Mouse (Mus musculus) hindbrain, embryonic 10.5 days (tissue): ENCODE results near the gene Cyb5r4. TPM values are rescaled to one million over a fixed set of nuclear protein-coding genes. Genes with fewer than 3 reads are reported as not detected.
"Not testable (repeated sequence)": the region's sequence is repeated elsewhere in the genome, so short reads cannot be mapped to it uniquely, and the experiment has no call there.

ENCODE experiments used
- DNase-seq: peaks from one replicate; pipeline ENCODE4 v3.0.0-alpha.2; 2017; ENCODE audit warnings: low spot score
- H3K27ac ChIP-seq: fragments of 300-500 bp; sonication (generic); 2 replicates; pipeline ENCODE4 v1.5.1; 2016; ENCODE audit warnings: mild to moderate bottlenecking, moderate library complexity
- H3K27me3 ChIP-seq: fragments of 300-500 bp; sonication (generic); 2 replicates; pipeline ENCODE4 v1.6.1; 2016; ENCODE audit warnings: mild to moderate bottlenecking; ENCODE audit not compliant: poor library complexity, insufficient read depth, severe bottlenecking
- H3K36me3 ChIP-seq: fragments of 300-500 bp; sonication (generic); 2 replicates; pipeline ENCODE4 v1.6.1; 2016; ENCODE audit warnings: mild to moderate bottlenecking, moderate library complexity
- H3K4me1 ChIP-seq: fragments of 300-500 bp; sonication (generic); replicated peaks from 2 replicates; pipeline ENCODE4 v1.6.1; 2016; ENCODE audit warnings: mild to moderate bottlenecking
- H3K4me3 ChIP-seq: fragments of 300-500 bp; sonication (generic); 2 replicates; pipeline ENCODE4 v1.5.1; 2016; ENCODE audit warnings: mild to moderate bottlenecking, moderate library complexity
- H3K9me3 ChIP-seq: fragments of 300-500 bp; sonication (generic); 2 replicates; pipeline ENCODE4 v1.6.1; 2016; ENCODE audit warnings: mild to moderate bottlenecking, moderate library complexity
- WGBS: fragments of 180-500 bp; shearing (Covaris S2); methylation state at CpG from one replicate; pipeline ENCODE4 v1.1.7; 2016; 5-methylcytosine and 5-hydroxymethylcytosine counted together
- polyA plus RNA-seq: library from polyadenylated mRNA; unstranded; fragments of >200 nt; fragmentation: Nextera tagmentation; extraction: Ambion mirVana; gene quantifications from 2 replicates; pipeline ENCODE4 v1.2.1, GENCODE M21; 2016

Cyb5r4 gene
- polyA plus RNA-seq, 1 experiment from 2014 or later, result 94.1 TPM

- Histone ChIP-seq H3K9me3 (no peaks in the 10 kb centered on the region), H3K36me3 (peaks cover 33% of the 10 kb centered on the region), H3K27me3 (no peaks in the 10 kb centered on the region), H3K27ac (no peak overlapping the region), H3K4me3 (no peak overlapping the region), H3K4me1 (no peaks in the 10 kb centered on the region)
- WGBS, result 86% methylated on average over 4 of the region's 4 CpGs
- DNase-seq, result no peak
Observed at GRCm38 (mm10) chr9:87049425-87049824, 27.6 kb downstream of the Cyb5r4 start.

GRCm38 (mm10) chr9:87055547-87056235, 33.9 kb downstream of the Cyb5r4 start:
- Histone ChIP-seq H3K4me3 (no peak overlapping the region), H3K4me1 (no peaks in the 10 kb centered on the region), H3K36me3 (peaks cover 52% of the 10 kb centered on the region), H3K27me3 (no peaks in the 10 kb centered on the region), H3K9me3 (no peaks in the 10 kb centered on the region), H3K27ac (no peak overlapping the region)
- 93% methylated on average over 11 of the region's 11 CpGs for WGBS
- no peak for DNase-seq

GRCm38 (mm10) chr9:87062337-87062736, 40.5 kb downstream of the Cyb5r4 start:
- peaks cover 69% of the 10 kb centered on the region for H3K36me3 ChIP-seq
- H3K27me3 ChIP-seq, result no peaks in the 10 kb centered on the region

GRCm38 (mm10) chr9:87068160-87068559, 46.3 kb downstream of the Cyb5r4 start:
- H3K36me3 ChIP-seq, result peaks cover 60% of the 10 kb centered on the region
- H3K27me3 ChIP-seq, result no peaks in the 10 kb centered on the region
- no peak overlapping the region for H3K4me3 ChIP-seq
- H3K4me1 ChIP-seq, result no peaks in the 10 kb centered on the region
- no peak for DNase-seq
- 90% methylated on average over 1 of the region's 1 CpGs for WGBS
- H3K27ac ChIP-seq, result no peak overlapping the region
- H3K9me3 ChIP-seq, result peaks cover 8% of the 10 kb centered on the region

More at GRCm38 (mm10) chr9:87062337-87062736, 40.5 kb downstream of the Cyb5r4 start:
- 80% methylated on average over 5 of the region's 5 CpGs for WGBS
- no peaks in the 10 kb centered on the region for H3K4me1 ChIP-seq
- H3K27ac ChIP-seq, result no peak overlapping the region
- H3K9me3 ChIP-seq, result no peaks in the 10 kb centered on the region
- H3K4me3 ChIP-seq, result no peak overlapping the region
- no peak for DNase-seq

- not testable (repeated sequence) for H3K4me1 ChIP-seq, H3K27me3 ChIP-seq, H3K9me3 ChIP-seq, DNase-seq, H3K27ac ChIP-seq, H3K4me3 ChIP-seq
- 89% methylated on average over 3 of the region's 3 CpGs for WGBS
- H3K36me3 ChIP-seq, result peaks cover 31% of the 10 kb centered on the region
Observed at GRCm38 (mm10) chr9:87071566-87071965, 49.8 kb downstream of the Cyb5r4 start.

- no peak for DNase-seq
- WGBS, result 57% methylated on average over 2 of the region's 2 CpGs
- no peaks in the 10 kb centered on the region for H3K4me1 ChIP-seq
- H3K27ac ChIP-seq, result no peak overlapping the region
- H3K27me3 ChIP-seq, result no peaks in the 10 kb centered on the region
- no peaks in the 10 kb centered on the region for H3K9me3 ChIP-seq
- H3K36me3 ChIP-seq, result no peaks in the 10 kb centered on the region; the same call in 1 of the 2 replicates
- no peak overlapping the region for H3K4me3 ChIP-seq
Observed at GRCm38 (mm10) chr9:87077919-87078318, 56.1 kb downstream of the Cyb5r4 start.

GRCm38 (mm10) chr9:87079511-87079910, 57.7 kb downstream of the Cyb5r4 start:
- Histone ChIP-seq H3K27me3 (no peaks in the 10 kb centered on the region), H3K36me3 (no peaks in the 10 kb centered on the region; the same call in 1 of the 2 replicates), H3K4me1 (no peaks in the 10 kb centered on the region), H3K9me3 (no peaks in the 10 kb centered on the region), H3K4me3 (no peak overlapping the region), H3K27ac (no peak overlapping the region)
- WGBS, result 56% methylated on average over 2 of the region's 2 CpGs
- no peak for DNase-seq

- 86% methylated on average over 4 of the region's 4 CpGs for WGBS
- Histone ChIP-seq H3K27me3 (no peaks in the 10 kb centered on the region), H3K27ac (no peak overlapping the region), H3K9me3 (no peaks in the 10 kb centered on the region), H3K4me1 (0 out of 2 replicates have a peak, but pooled peaks cover 6% of the 10 kb centered on the region), H3K36me3 (no peaks in the 10 kb centered on the region), H3K4me3 (no peak overlapping the region)
- no peak for DNase-seq
Observed at GRCm38 (mm10) chr9:87086991-87087390, 65.2 kb downstream of the Cyb5r4 start.

GRCm38 (mm10) chr9:87097989-87098388, 76.2 kb downstream of the Cyb5r4 start:
- DNase-seq, result no peak
- Histone ChIP-seq H3K27me3 (no peaks in the 10 kb centered on the region), H3K4me1 (no peaks in the 10 kb centered on the region), H3K4me3 (no peak overlapping the region), H3K36me3 (no peaks in the 10 kb centered on the region), H3K9me3 (no peaks in the 10 kb centered on the region), H3K27ac (no peak overlapping the region)
- 66% methylated on average over 2 of the region's 2 CpGs for WGBS

GRCm38 (mm10) chr9:87115019-87115418, 93.2 kb downstream of the Cyb5r4 start:
- Histone ChIP-seq H3K36me3 (no peaks in the 10 kb centered on the region), H3K4me1 (peaks cover 11% of the 10 kb centered on the region), H3K27ac (no peak overlapping the region), H3K27me3 (no peaks in the 10 kb centered on the region), H3K9me3 (no peaks in the 10 kb centered on the region), H3K4me3 (no peak overlapping the region)
- WGBS, result 82% methylated on average over 5 of the region's 5 CpGs
- DNase-seq, result no peak

- DNase-seq, result no peak
- H3K4me3 ChIP-seq, result no peak overlapping the region
- H3K36me3 ChIP-seq, result no peaks in the 10 kb centered on the region
- 49% methylated on average over 6 of the region's 6 CpGs for WGBS
- H3K9me3 ChIP-seq, result no peaks in the 10 kb centered on the region
- H3K27me3 ChIP-seq, result no peaks in the 10 kb centered on the region
- no peak overlapping the region for H3K27ac ChIP-seq
- peaks cover 11% of the 10 kb centered on the region for H3K4me1 ChIP-seq
Observed at GRCm38 (mm10) chr9:87115456-87115931, 93.7 kb downstream of the Cyb5r4 start.

GRCm38 (mm10) chr9:87115978-87116377, 94.2 kb downstream of the Cyb5r4 start:
- H3K36me3 ChIP-seq, result no peaks in the 10 kb centered on the region
- peaks cover 11% of the 10 kb centered on the region for H3K4me1 ChIP-seq
- no peak overlapping the region for H3K4me3 ChIP-seq
- no peaks in the 10 kb centered on the region for H3K9me3 ChIP-seq
- 90% methylated on average over 1 of the region's 1 CpGs for WGBS
- H3K27me3 ChIP-seq, result no peaks in the 10 kb centered on the region
- H3K27ac ChIP-seq, result no peak overlapping the region
- DNase-seq, result no peak

GRCm38 (mm10) chr9:87118996-87119395, 97.2 kb downstream of the Cyb5r4 start:
- H3K36me3 ChIP-seq, result no peaks in the 10 kb centered on the region
- H3K27me3 ChIP-seq, result no peaks in the 10 kb centered on the region
- H3K4me1 ChIP-seq, result peaks cover 11% of the 10 kb centered on the region
- DNase-seq, result no peak
- no peaks in the 10 kb centered on the region for H3K9me3 ChIP-seq
- H3K4me3 ChIP-seq, result no peak overlapping the region
- WGBS, result 87% methylated on average over 3 of the region's 3 CpGs
- no peak overlapping the region for H3K27ac ChIP-seq
